Mouse (Mus musculus) erythroblast, adult 5-6 weeks (primary cell): ENCODE data around the gene Insl6. TPM values are rescaled to one million over a fixed set of nuclear protein-coding genes. Genes with fewer than 3 reads are reported as not detected.

Source experiments
- ATAC-seq: replicated peaks from 2 replicates; pipeline ENCODE4 v1.8.0; 2016; ENCODE audit warnings: moderate number of reproducible peaks, mild to moderate bottlenecking, moderate TSS enrichment, inconsistent platforms; ENCODE audit not compliant: poor library complexity, low FRiP score, severe bottlenecking
- total RNA-seq, 2 experiments: library from RNA; stranded (forward) in 1 of 2; stranded (reverse) in 1 of 2; fragments of 150-400 nt in 1 of 2; fragments of 200-764, 138-1000 nt in 1 of 2; gene quantifications; 2 replicates each; pipeline versions ENCODE4 v1.2.3 to v1.2.4; 2015 to 2017; ENCODE audit warnings: low replicate concordance in 2 of 2

Gene Insl6
- total RNA-seq, 2 experiments from 2014 or later = not detected

- ATAC-seq = no peak
Measured at GRCm38 (mm10) chr19:29360251-29360650, 35.1 kb upstream of the Insl6 start.

- no peak for ATAC-seq
Measured at GRCm38 (mm10) chr19:29356281-29356680, 31.1 kb upstream of the Insl6 start.

GRCm38 (mm10) chr19:29354895-29355877, 30.0 kb upstream of the Insl6 start:
- peak; percentile 91 for ATAC-seq

GRCm38 (mm10) chr19:29350991-29351390, 25.8 kb upstream of the Insl6 start:
- no peak for ATAC-seq

- no peak for ATAC-seq
Measured at GRCm38 (mm10) chr19:29345636-29346035, 20.5 kb upstream of the Insl6 start.

- ATAC-seq = no peak
Measured at GRCm38 (mm10) chr19:29344868-29345267, 19.7 kb upstream of the Insl6 start.

- ATAC-seq = no peak
Measured at GRCm38 (mm10) chr19:29342281-29342680, 17.1 kb upstream of the Insl6 start.

GRCm38 (mm10) chr19:29341029-29341428, 15.9 kb upstream of the Insl6 start:
- no peak for ATAC-seq

GRCm38 (mm10) chr19:29336624-29337023, 11.5 kb upstream of the Insl6 start:
- ATAC-seq = no peak

GRCm38 (mm10) chr19:29334068-29334745, 9.1 kb upstream of the Insl6 start, which contains the start of gene Rln1:
TSS of gene Rln1 (minus strand) at chr19:29334670.
- ATAC-seq = 0 out of 2 replicates have a peak, but pooled peaks have one; percentile 46

GRCm38 (mm10) chr19:29326822-29327552, 1.8 kb upstream of the Insl6 start:
- ATAC-seq = no peak

GRCm38 (mm10) chr19:29326396-29326795, 1.2 kb upstream of the Insl6 start:
- no peak for ATAC-seq

GRCm38 (mm10) chr19:29325852-29326180, 660 bp upstream of the Insl6 start:
- no peak for ATAC-seq

GRCm38 (mm10) chr19:29323416-29324049, 1.6 kb downstream of the Insl6 start:
- 0 out of 2 replicates have a peak, but pooled peaks have one; percentile 50 for ATAC-seq

- ATAC-seq = no peak
Measured at GRCm38 (mm10) chr19:29312661-29313060, 12.5 kb downstream of the Insl6 start.

GRCm38 (mm10) chr19:29311791-29312190, 13.4 kb downstream of the Insl6 start:
- no peak for ATAC-seq

- ATAC-seq = no peak
Measured at GRCm38 (mm10) chr19:29308832-29309231, 16.3 kb downstream of the Insl6 start.

- no peak for ATAC-seq
Measured at GRCm38 (mm10) chr19:29302119-29302518, 23.0 kb downstream of the Insl6 start.

GRCm38 (mm10) chr19:29300919-29301318, 24.2 kb downstream of the Insl6 start:
- no peak for ATAC-seq

- no peak for ATAC-seq
Measured at GRCm38 (mm10) chr19:29297366-29297765, 27.8 kb downstream of the Insl6 start.
